Mouse (Mus musculus) stomach, postnatal 0 days (tissue): ENCODE results near the gene Plac1.

Experiments
- CTCF ChIP-seq: IDR thresholded peaks from 2 replicates; pipeline ENCODE4 v1.5.1; 2016; ENCODE audit warnings: antibody characterized with exemption, low read depth, mild to moderate bottlenecking, moderate library complexity
- EP300 ChIP-seq: optimal IDR thresholded peaks from 2 replicates; pipeline ENCODE3; 2016; ENCODE audit warnings: antibody characterized with exemption

GRCm38 (mm10) chrX:53099266-53099665, 140.6 kb downstream of the Plac1 start:
- TF ChIP-seq CTCF (no peak), EP300 (no peak)
